Comparison of ENCODE assay signal across 17 mouse cellular contexts in genomic region chr16:32595142-32595855, GRCm38 (mm10). TPM values are rescaled to one million over a fixed set of nuclear protein-coding genes. Genes with fewer than 3 reads are reported as not detected.
DNase-seq lines count a peak whose midpoint lies in the region.
"Had no signal": no experiment of that assay in that cellular context is flagged by ENCODE, and none has a peak within 500 bp of the region (broad histone marks: within the 10 kb centered on the region; RNA-seq: fewer than 3 reads in every experiment).

No protein-coding gene starts in this region.

- no peaks in the 10 kb centered on the region for H3K9me3 ChIP-seq in heart, embryonic 10.5 days
- H3K9me3 ChIP-seq: embryonic facial prominence, embryonic 15.5 days; forebrain, embryonic 12.5 days; limb, embryonic 13.5 days; lung, embryonic 15.5 days had no signal

- 75% methylated on average over 10 of the region's 10 CpGs for WGBS in heart, embryonic 10.5 days
- 46% methylated on average over 9 of the region's 10 CpGs for WGBS in macrophage (ENCODE audit: missing documents)

- peaks cover 8% of the 10 kb centered on the region for H3K4me1 ChIP-seq in heart, embryonic 10.5 days
- H3K4me1 ChIP-seq: embryonic facial prominence, embryonic 15.5 days; forebrain, embryonic 12.5 days; limb, embryonic 13.5 days had no signal

- peak; percentile 93 for DNase-seq in heart, adult 11 months
- no peak for DNase-seq in heart, embryonic 10.5 days (ENCODE audit: low spot score)
- peak; percentile 35 for DNase-seq in 416B (ENCODE audit: low read depth)
- DNase-seq in adrenal gland, postnatal 25 days, result peak; percentile 7
- no peak for DNase-seq in cerebellum, adult 9-10 months
- DNase-seq in layer of hippocampus, postnatal 10 days (ENCODE audit: low spot score in 2 of 2), result no peak
- DNase-seq: cerebellum, adult 11 months; heart, postnatal 14 days; midbrain, embryonic 14.5 days; right cerebral cortex, postnatal 25 days had no signal

- H3K4me3 ChIP-seq in heart, embryonic 10.5 days, result no peak overlapping the region
- H3K4me3 ChIP-seq in macrophage (ENCODE audit: inconsistent target), result no peak overlapping the region
- H3K4me3 ChIP-seq: embryonic facial prominence, embryonic 15.5 days; forebrain, embryonic 12.5 days; left cerebral cortex, adult 2 months; limb, embryonic 13.5 days; lung, embryonic 15.5 days had no signal

- no peaks in the 10 kb centered on the region for H3K27me3 ChIP-seq in heart, embryonic 10.5 days (ENCODE audit: insufficient read depth, poor library complexity, severe bottlenecking)
- H3K27me3 ChIP-seq: embryonic facial prominence, embryonic 15.5 days; forebrain, embryonic 12.5 days; limb, embryonic 13.5 days; lung, embryonic 15.5 days had no signal

- H3K27ac ChIP-seq in heart, embryonic 10.5 days, result no peak overlapping the region
- peak overlapping the region; percentile 10; the same call in 1 of the 2 replicates for H3K27ac ChIP-seq in macrophage
- H3K27ac ChIP-seq: embryonic facial prominence, embryonic 15.5 days; forebrain, embryonic 12.5 days; hindbrain, postnatal 0 days; left cerebral cortex, adult 2 months; limb, embryonic 13.5 days; lung, embryonic 15.5 days had no signal

- H3K79me2 ChIP-seq in macrophage (ENCODE audit: inconsistent target), result no peaks in the 10 kb centered on the region

- no peaks in the 10 kb centered on the region for H3K36me3 ChIP-seq in heart, embryonic 10.5 days
- H3K36me3 ChIP-seq in macrophage (ENCODE audit: inconsistent target), result no peaks in the 10 kb centered on the region
- H3K36me3 ChIP-seq: embryonic facial prominence, embryonic 15.5 days; forebrain, embryonic 12.5 days; limb, embryonic 13.5 days; lung, embryonic 15.5 days had no signal

RNA-seq across cellular contexts. Expression of gene Tfrc, which starts 13.4 kb away (rescaled TPM):
- 72.0 and 82.0 TPM in 2 replicates for polyA plus RNA-seq in heart, embryonic 10.5 days (2016; fragmentation: Nextera tagmentation; extraction: Ambion mirVana)
- total RNA-seq in adrenal gland, postnatal 25 days (2021), result 37.9 and 42.6 TPM in 2 replicates
- 100 to 1,000 TPM in 19 of 26 experiments, 10 to 100 TPM in 7; 17.1 to 870 (median 238) TPM for total RNA-seq in macrophage (2018; cell fraction: chromatin; rRNA removed)
- total RNA-seq in macrophage (2018; cell fraction: cytosol; rRNA removed), result 1,000 to 10,000 TPM in 3 of 26 experiments, 100 to 1,000 TPM in 23; 115 to 1,267 (median 399) TPM
- 1,000 to 10,000 TPM in 1 of 26 experiments, 100 to 1,000 TPM in 24, 10 to 100 TPM in 1; 68.9 to 1,011 (median 406) TPM for total RNA-seq in macrophage (2018; cell fraction: nucleus; rRNA removed)
- polyA plus RNA-seq in macrophage (2018), result 327 to 500 TPM (median 495 TPM) in 3 replicates
- total RNA-seq in layer of hippocampus, postnatal 10 days (2021), result 100 to 1,000 TPM in 1 of 2 experiments, 10 to 100 TPM in 1; 97.9 to 112 TPM

RNA-seq across cellular contexts. Expression of gene Tnk2, which starts 48.4 kb away (rescaled TPM):
- polyA plus RNA-seq in heart, embryonic 10.5 days (2016; fragmentation: Nextera tagmentation; extraction: Ambion mirVana), result 6.5 and 9.2 TPM in 2 replicates
- total RNA-seq in adrenal gland, postnatal 25 days (2021), result 34.8 and 52.2 TPM in 2 replicates
- total RNA-seq in macrophage (2018; cell fraction: chromatin; rRNA removed), result 10 to 100 TPM in 1 of 26 experiments, 1 to 10 TPM in 25; 1.3 to 10.7 (median 4.9) TPM
- total RNA-seq in macrophage (2018; cell fraction: cytosol; rRNA removed), result 1 to 10 TPM in 23 of 26 experiments, under 1 TPM in 3; 0.84 to 3.3 (median 1.7) TPM
- total RNA-seq in macrophage (2018; cell fraction: nucleus; rRNA removed), result 1 to 10 TPM; 1.1 to 8.8 (median 2.6) TPM
- polyA plus RNA-seq in macrophage (2018), result 0.66 to 3.8 TPM (median 1.1 TPM) in 3 replicates
- 100 to 1,000 TPM; 114 to 128 TPM for total RNA-seq in layer of hippocampus, postnatal 10 days (2021)

Comparison
In these comparisons a context has a peak if more than half of its experiments do, and no peak if none do; other contexts are left out.
1. DNase-seq: peak in heart, adult 11 months (single experiment), 416B (single experiment) and adrenal gland, postnatal 25 days (single experiment); none in heart, embryonic 10.5 days (single experiment), cerebellum, adult 9-10 months (single experiment) and layer of hippocampus, postnatal 10 days (0 of 2).